Mouse (Mus musculus): Measurements from ENCODE around the gene Rab4a. TPM values are rescaled to one million over a fixed set of nuclear protein-coding genes. Genes with fewer than 3 reads are reported as not detected.

The Rab4a gene
- total and polyA plus RNA-seq, 3 experiments: 22.2 to 44.6 TPM; not detected in 1

DNA sequence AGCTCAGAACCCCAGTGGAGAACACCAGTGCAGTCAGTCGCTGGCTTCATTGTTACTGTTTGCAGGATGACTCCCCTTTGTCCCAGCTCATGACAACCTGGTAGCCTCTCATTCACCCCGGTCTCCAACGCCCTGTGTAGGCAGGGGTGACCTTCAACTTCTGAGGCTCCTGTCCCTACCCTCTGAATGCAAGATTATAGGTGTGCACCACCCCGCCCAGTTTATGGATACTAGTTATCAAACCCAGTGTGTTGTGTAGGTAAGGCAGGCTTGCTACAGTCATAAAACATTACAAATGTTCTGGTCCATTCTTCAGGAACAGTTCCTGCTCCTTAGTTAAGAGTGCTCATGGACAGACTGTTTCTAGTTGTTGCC lies 8.1 kb downstream of the Rab4a start:
- H3K9ac ChIP-seq (ENCODE audit: control insufficient read depth, low read depth, low read length, poor library complexity, severe bottlenecking): no peak overlapping the region
- peaks cover 3 to 5% of the 10 kb centered on the region in 2 experiments for H3K4me1 ChIP-seq (ENCODE audit: control insufficient read depth in 1 of 2, insufficient read depth in 2 of 2, low read length in 2 of 2)
- no peak overlapping the region for H3K4me3 ChIP-seq (ENCODE audit: control insufficient read depth in 1 of 2, insufficient read depth in 1 of 2, low read depth in 2 of 2, low read length in 2 of 2)
- no peaks in the 10 kb centered on the region for H3K27me3 ChIP-seq (ENCODE audit: control insufficient read depth in 1 of 2, insufficient read depth in 2 of 2, low read length in 2 of 2)
- peaks cover 49% of the 10 kb centered on the region for H3K79me2 ChIP-seq (ENCODE audit: control insufficient read depth, insufficient read depth, low read length, poor library complexity)
- no peaks in the 10 kb centered on the region for H3K9me3 ChIP-seq (replicated peaks; ENCODE audit: insufficient read depth, low read length)
- H3K27ac ChIP-seq (ENCODE audit: control insufficient read depth, low read depth, low read length): no peak overlapping the region
- DNase-seq (ENCODE audit: low read depth, low spot score): no peak
- H3K36me3 ChIP-seq (ENCODE audit: control insufficient read depth in 1 of 2, insufficient read depth in 2 of 2, low read length in 2 of 2): peaks cover 4% of the 10 kb centered on the region in 2 experiments; a peak in 3 of 4 replicates
- TF ChIP-seq TBP (IDR thresholded peaks at IDR 0.05; ENCODE audit: low read depth, low read length) (no peak), ELF1 (IDR thresholded peaks at IDR 0.05; ENCODE audit: low read depth, low read length) (no peak), MYB (IDR thresholded peaks at IDR 0.05; ENCODE audit: low read depth, low read length) (no peak), SIN3A (IDR thresholded peaks at IDR 0.05; ENCODE audit: low read length) (no peak), SMC3 (IDR thresholded peaks at IDR 0.05; ENCODE audit: low read depth, low read length) (no peak), MXI1 (IDR thresholded peaks at IDR 0.05; ENCODE audit: low read depth, low read length) (no peak), ZC3H11A (IDR thresholded peaks at IDR 0.05; ENCODE audit: low read depth, low read length) (no peak), RCOR1 (IDR thresholded peaks at IDR 0.05; ENCODE audit: low read depth, low read length) (no peak), HCFC1 (IDR thresholded peaks at IDR 0.05; ENCODE audit: low read depth, low read length) (no peak), E2F4 (IDR thresholded peaks at IDR 0.05; ENCODE audit: borderline replicate concordance, low read depth, low read length) (no peak), CTCF (IDR thresholded peaks at IDR 0.05 in 2 of 3, conservative IDR thresholded peaks at IDR 0.05 in 1 of 3; ENCODE audit: control insufficient read depth in 1 of 3, insufficient read depth in 1 of 3, low read depth in 2 of 3, low read length in 3 of 3, poor library complexity in 1 of 3, severe bottlenecking in 1 of 3) (no peak), MEF2A (IDR thresholded peaks at IDR 0.05; ENCODE audit: extremely low read depth, insufficient replicate concordance, low read depth, low read length, poor library complexity, severe bottlenecking) (no peak), MAZ (IDR thresholded peaks at IDR 0.05; ENCODE audit: low read depth, low read length) (no peak), MAFK (IDR thresholded peaks at IDR 0.05; ENCODE audit: borderline replicate concordance, low read depth, low read length) (no peak), JUND (IDR thresholded peaks at IDR 0.05; ENCODE audit: low read depth, low read length) (no peak), TAL1 (IDR thresholded peaks at IDR 0.05; ENCODE audit: low read length) (no peak), MAX (IDR thresholded peaks at IDR 0.05; ENCODE audit: low read length) (no peak), POLR2A (IDR thresholded peaks at IDR 0.05; ENCODE audit: control insufficient read depth in 1 of 2, insufficient read depth in 1 of 2, low read depth in 1 of 2, low read length in 2 of 2, poor library complexity in 1 of 2) (no peak), BHLHE40 (IDR thresholded peaks at IDR 0.05; ENCODE audit: borderline replicate concordance, low read depth, low read length) (no peak)

DNA sequence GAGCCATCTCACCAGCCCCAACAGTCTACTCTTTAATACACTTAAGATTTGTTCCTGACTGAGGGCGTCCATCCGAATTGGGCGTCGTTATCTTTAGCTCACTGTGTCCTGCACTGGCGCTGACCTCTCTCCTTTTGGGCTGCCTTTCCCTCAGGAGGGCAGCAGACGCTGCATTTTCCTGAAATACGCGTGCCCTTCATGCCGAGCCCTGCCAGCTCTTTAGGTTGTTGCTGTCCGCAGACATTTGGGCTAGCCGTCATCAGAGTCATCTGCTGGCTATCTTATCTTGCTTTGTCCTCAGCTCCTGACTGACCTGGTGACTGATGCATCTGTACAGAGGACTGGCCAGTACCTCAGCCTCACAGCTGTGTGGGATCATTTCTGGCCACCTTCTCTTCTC lies 9.5 kb downstream of the Rab4a start:
- Histone ChIP-seq H3K4me1 (ENCODE audit: control insufficient read depth in 1 of 2, insufficient read depth in 2 of 2, low read length in 2 of 2) (peaks cover 12 to 19% of the 10 kb centered on the region in 2 experiments), H3K9me3 (replicated peaks; ENCODE audit: insufficient read depth, low read length) (no peaks in the 10 kb centered on the region), H3K27ac (ENCODE audit: control insufficient read depth, low read depth, low read length) (no peak overlapping the region), H3K36me3 (ENCODE audit: control insufficient read depth in 1 of 2, insufficient read depth in 2 of 2, low read length in 2 of 2) (peaks cover 4 to 16% of the 10 kb centered on the region in 2 experiments; a peak in 3 of 4 replicates), H3K27me3 (ENCODE audit: control insufficient read depth in 1 of 2, insufficient read depth in 2 of 2, low read length in 2 of 2) (no peaks in the 10 kb centered on the region), H3K79me2 (ENCODE audit: control insufficient read depth, insufficient read depth, low read length, poor library complexity) (peaks cover 39% of the 10 kb centered on the region), H3K4me3 (ENCODE audit: control insufficient read depth in 1 of 2, insufficient read depth in 1 of 2, low read depth in 2 of 2, low read length in 2 of 2) (no peak overlapping the region), H3K9ac (ENCODE audit: control insufficient read depth, low read depth, low read length, poor library complexity, severe bottlenecking) (no peak overlapping the region)
- no peak for DNase-seq (ENCODE audit: low read depth, low spot score)
- TF ChIP-seq MYC (IDR thresholded peaks at IDR 0.05; ENCODE audit: low read depth, low read length): no peak
- no peak for TF ChIP-seq KAT2A (conservative IDR thresholded peaks at IDR 0.05; ENCODE audit: low read depth, low read length)
- no peak for TF ChIP-seq NELFE (IDR thresholded peaks at IDR 0.05; ENCODE audit: low read depth, low read length)
- no peak for TF ChIP-seq TAL1 (IDR thresholded peaks at IDR 0.05; ENCODE audit: low read length)
- TF ChIP-seq ZNF384 (IDR thresholded peaks at IDR 0.05; ENCODE audit: low read depth, low read length): no peak
- no peak for TF ChIP-seq USF1 (IDR thresholded peaks at IDR 0.05; ENCODE audit: low read depth, low read length)
- no peak for TF ChIP-seq ETS1 (IDR thresholded peaks at IDR 0.05; ENCODE audit: low read depth, low read length)
